Mouse (Mus musculus) kidney, postnatal 4 days (tissue): ENCODE measurements around the gene Cysrt1.
"Not testable (repeated sequence)": the region's sequence is repeated elsewhere in the genome, so short reads cannot be mapped to it uniquely, and the experiment has no call there.

Experiments used
- DNase-seq, 2 experiments: peaks; one replicate each; pipeline ENCODE4 v3.0.0; 2021; ENCODE audit warnings: mixed read lengths in 2 of 2

The Cysrt1 gene

DNA sequence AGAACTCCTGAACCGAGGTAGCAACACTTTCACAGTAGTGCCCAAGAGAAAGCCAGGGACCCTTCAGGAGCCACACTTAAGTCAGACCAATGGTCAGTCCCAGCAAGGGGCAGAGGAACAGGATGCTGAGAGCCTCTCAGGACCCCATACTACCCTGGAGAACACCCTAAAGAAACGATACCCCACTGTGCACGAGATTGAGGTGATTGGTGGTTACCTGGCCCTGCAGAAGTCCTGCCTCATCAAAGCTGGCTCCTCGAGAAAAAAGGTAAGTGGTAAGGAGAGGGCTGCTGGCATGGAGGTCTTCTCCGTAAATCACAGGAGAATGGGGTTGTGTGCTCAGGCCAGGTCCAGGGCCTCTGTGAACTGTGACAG is 22.0 kb upstream of the Cysrt1 start:
- DNase-seq = no peak

DNA sequence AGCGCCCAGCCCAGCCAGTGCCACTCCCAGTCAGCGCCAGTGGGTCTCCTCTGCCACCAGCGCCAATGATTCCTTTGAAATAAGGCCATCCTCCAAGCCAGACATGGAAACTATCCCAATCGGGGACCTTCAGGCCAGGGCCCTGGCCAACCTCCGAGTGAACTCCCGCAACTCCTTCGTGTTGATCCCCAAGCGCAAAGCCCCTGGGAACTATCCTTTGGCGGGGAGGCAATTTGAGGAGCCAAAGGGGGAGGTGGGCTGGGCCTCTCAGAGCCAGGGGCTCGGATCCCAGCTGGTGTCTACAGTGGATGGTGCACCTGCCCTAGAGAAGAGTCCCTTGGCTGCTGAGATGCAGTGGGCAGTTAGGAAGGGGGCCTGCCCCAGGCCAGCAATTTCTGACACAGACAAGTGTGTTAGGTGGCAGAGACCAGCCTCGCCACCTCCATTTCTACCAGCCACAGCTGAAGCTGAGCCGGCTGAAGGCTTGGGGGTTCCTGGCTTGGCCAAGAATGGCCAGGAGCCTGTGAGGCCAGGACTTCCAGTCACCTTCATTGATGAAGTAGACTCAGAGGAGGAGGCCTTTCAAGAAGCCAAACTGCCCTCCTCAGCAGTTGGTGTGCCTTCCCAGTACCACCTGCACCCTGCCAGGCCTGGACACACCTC is 21.5 kb upstream of the Cysrt1 start:
- DNase-seq = peak in 1 of 2 experiments; percentile 4

DNA sequence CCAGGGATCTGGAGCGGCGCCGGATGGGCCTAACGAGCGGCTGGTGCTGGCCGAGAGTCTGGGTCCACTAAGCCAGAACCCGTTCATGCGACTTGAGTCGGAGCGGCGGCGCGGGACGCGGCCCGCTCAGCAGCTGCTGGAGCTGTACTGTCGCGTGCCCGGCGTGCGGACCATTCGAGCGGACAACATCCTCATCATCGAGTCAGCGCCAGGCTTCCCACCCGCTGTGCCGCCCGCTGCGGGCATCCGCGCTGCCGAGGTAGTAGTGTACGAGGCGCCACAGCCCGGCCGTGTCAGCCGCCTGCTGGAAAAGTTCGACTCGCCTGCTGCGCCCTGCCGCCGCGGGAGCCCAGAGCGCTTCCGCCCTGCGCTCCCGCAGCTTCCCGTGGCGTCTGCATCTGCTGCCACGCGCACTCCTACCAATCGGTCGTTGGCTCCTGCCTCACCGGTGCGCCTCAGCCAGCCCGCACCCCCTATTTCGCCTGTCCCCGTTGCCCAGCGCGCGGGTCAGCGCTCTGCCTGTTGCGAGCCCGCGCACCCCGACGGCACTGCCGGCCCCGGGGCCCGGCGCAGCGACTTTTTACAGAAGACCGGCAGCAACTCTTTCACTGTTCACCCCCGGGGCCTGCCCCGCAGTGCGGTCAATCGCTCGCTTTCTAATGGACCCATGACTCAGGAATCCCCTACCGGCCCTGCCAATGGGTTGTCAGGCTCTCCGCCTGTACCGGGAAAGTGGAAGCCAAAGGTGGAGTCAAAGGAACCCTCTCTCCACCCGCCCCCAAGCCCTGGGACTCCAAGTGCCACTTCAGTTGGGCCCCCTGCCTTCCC is 20.8 kb upstream of the Cysrt1 start:
- DNase-seq = peak; percentile 55 to 71

DNA sequence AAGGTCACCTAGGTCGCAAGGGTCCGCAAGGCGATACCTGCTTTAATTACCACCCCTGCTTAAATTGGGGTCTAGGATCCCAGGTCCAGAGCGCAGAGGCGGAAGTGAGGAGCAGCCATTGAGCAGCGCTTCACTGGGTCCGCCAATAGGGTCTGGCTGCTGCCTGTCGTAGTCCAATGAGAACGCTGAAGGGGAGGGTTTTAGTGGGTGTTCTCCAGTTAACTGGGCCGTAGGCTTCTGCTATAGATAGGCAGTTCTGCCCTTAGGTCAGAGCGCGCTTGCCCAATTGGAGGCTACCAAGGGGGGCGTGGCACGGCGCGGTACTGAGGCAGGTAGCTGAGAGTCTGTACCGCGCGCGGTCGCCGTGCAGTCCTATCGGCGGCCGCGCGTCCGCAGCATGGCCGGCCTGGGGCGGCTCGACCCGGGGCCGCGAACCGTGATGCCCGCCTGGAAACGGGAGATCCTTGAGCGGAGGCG is 20.1 kb upstream of the Cysrt1 start, which contains the start of gene Tprn:
Gene Tprn, plus strand, starts transcription at position 328 of the 477 bp plus-strand sequence.
- peak; percentile 95 to 97 for DNase-seq

DNA sequence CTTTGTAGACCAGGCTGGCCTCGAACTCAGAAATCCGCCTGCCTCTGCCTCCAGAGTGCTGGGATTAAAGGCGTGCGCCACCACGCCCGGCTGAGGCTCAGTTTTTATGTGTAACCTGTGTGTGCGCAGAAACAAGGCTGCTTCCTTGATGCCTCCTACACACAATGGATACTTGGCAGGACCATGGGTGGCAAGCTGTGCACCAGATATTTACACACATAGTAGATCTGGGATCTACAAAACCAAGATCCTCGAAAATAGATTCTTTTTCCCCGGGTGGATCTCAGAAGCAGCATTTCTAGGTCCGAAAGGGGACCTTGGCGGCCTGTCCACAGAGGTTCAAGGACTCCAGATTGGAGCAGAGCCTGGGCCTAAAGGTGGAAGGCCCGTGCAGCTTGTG is 19.6 kb upstream of the Cysrt1 start:
- no peak for DNase-seq

DNA sequence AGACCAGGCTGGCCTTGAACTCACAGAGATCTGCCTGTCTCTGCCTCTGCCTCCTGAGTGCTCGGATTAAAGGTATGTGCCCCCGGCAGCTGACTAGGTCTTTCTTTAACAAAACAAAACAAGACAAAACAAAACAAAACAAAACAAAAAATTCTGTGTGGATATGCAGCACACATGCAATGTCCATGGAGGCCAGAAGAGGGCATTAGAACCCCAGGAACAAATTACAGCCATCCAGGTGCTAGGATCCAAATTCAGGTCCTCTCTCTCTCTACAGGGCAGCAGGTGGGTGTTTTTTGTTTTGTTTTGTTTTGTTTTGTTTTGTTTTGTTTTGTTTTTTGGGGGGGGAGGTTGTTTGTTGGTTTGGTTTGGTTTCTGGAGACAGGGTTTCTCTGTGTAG is 16.6 kb upstream of the Cysrt1 start:
- DNase-seq = peak in 1 of 2 experiments; percentile 24

DNA sequence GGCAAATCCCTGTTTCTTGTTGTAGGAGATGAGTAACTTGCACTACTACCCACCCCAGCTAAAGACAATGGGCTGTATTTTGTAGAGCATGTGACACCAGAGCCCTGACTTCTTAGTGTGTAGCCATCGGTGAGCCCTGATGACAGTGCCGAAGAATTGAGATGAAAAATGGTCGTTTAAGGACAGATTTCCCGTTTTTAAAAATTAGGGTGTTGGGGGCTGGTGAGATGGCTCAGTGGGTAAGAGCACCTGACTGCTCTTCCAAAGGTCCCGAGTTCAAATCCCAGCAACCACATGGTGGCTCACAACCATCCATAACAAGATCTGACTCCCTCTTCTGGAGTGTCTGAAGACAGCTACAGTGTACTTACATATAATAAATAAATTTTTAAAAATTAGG is 15.0 kb upstream of the Cysrt1 start:
- DNase-seq = not testable (repeated sequence)

DNA sequence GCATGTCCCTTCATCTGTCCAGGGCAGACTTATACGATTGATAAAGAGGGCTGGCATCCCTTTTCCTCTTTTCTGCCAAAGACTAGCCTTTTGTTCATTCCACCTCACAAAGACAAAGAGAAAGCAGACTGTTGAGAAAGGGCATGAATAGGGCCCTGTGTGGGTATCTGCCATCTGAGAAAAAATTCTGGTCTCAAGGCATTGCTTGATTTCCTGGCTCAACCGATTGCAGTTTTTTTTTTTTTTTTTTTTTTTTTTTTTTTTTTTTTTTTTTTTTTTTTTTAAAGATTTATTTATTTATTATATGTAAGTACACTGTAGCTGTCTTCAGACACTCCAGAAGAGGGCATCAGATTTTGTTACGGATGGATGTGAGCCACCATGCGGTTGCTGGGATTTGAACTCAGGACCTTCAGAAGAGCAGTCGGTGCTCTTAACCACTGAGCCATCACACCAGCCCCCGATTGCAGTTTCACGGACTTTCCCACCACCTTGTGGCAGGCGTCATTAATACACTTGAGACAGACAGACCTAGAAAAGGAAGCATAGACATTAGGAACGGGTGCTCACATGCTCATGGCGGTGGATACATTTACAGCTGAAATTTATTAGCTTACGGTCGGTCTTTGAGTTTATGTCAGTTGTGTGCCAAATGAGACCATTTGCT is 14.3 kb upstream of the Cysrt1 start:
- peak; percentile 72 to 79 for DNase-seq

DNA sequence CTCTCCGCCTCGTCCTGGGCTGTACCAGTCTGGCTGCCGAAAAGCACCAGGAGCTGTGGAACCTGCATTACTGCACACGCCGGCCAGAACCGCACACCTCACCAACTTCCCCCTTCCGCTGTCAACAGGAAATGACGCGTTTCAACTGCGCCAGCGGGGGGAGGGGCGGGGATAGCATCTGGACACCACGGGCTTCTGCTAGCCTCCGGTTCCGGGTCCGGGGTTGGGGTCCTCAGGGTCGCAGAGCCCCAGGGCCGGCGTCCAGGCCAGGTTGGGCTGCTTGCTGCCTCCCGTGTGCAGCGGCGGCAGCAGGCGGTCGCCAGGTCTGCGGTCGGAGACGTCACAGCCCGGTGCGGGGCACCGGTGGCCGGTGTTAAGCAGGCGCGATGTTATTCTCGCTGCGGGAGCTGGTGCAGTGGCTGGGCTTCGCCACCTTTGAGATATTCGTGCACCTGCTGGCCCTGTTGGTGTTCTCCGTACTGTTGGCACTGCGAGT is 13.1 kb upstream of the Cysrt1 start, which contains the start of gene Tmem203:
Gene Tmem203, plus strand, starts transcription at position 156 of the 496 bp plus-strand sequence.
- peak; percentile 94 for DNase-seq

DNA sequence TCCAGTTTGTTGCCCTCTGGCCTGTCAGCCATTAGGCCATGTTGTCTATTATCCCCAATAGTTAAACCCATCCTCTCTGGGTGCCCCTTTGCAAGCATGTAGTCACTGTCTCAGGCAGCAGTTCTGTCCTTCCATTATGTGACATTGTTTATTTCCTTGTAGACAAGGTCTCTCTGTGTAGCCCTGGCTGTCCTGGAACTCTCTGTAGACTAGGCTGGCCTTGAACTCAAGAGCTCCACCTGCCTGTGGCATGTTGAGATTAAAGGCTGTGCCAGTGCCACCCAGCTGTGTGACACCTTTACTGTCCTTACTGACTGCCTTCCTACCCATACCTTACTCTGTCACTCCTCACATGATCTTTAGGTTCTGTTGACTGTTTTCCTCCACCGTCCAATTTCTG is 10.1 kb upstream of the Cysrt1 start:
- DNase-seq = peak; percentile 40 to 50

DNA sequence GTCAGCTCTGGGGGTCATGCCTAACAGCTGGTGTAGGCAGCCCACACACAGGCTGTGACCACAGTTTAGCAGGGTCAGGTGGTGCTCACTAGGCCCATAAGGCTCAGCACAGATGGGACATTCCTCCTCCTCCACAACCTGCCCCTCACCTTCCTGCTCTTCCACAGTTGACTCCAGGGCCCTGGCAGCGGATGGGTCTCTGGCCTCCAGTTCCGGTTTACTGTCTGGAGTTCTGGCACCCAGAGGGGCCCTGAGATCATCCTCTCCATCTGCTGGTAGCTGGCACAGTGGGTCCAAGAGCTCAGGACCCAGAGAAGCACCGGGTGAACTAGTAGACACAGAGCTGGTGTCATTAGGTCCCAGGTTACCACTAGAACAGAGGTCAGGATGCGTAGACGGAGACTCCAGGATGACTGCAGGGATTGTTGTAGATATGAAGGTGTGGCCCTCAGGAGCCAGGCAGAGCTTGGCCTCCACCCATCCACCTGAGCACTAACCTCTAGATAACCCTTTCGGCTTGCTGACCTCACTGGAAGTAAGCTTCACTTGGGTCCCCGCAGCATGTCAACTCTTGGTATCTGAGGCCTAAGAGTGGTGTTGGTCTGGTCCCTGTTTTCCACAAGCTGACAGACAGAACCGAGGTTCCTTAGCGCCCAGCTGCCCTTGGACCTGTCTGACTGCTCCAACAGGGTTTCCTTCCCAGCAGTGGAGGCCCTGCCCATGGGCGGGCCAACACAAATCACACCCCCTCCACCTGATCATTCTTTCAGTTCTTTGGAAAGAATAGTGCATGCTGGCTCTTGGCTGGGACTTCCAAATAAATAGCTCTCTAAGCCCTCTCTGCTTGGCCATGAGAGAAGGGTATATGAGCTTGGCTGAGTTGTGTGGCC is 4.2 kb upstream of the Cysrt1 start, which contains the start of gene AL732309.1:
Gene AL732309.1, minus strand, starts transcription at position 681 of the 890 bp plus-strand sequence.
- no peak for DNase-seq

DNA sequence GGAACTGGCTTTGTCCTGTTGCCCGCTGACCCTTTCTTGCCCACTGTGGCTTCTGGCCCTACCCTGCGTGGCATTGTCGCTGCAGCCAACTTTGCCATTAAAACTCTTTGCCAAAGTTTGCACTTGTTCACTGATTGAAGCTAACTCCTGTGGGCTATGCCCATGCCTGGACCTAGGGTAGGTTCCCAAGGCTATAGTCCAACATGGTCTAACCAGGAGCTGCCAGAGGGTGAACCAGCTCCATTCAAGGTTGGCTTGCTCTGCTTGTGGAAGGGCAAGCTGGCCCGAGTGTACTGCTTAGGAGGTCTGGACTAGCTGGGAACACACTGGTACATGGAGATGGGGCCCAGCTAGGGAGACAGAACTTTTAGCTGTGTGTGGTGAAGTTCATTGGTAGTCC is 1.9 kb upstream of the Cysrt1 start:
- DNase-seq = no peak

DNA sequence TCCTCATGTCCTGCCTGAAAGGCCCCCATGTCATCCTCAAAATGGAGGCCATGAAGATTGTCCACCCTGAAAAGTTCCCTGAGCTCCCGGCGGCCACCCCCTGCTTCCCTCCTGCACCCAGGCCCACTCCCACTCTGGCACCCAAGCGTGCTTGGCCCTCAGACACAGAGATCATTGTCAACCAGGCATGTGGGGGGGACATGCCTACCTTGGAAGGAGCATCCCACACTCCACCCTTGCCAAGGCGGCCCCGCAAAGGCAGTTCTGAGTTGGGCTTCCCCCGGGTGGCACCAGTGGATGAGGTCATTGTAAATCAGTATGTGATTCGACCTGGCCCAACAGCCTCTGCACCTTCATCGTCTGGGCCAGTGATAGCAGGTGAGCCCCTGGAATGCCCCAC is 1.1 kb upstream of the Cysrt1 start:
- no peak for DNase-seq

DNA sequence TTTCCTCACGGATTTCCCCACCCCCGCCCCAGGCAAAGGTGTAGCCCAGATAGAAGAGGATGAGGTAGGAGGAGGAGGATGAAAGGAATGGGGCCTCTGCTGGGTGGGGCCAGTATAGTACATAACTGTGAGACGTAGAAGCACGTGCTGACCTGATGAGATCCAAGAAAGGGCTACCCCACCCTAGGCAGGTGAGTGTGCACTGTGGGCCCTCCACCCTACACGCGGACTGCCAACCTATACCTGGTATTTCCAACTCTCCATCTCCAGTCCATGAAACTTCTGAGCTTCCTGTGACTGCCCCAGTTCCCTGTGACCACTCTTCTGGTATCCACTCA is 845 bp downstream of the Cysrt1 start:
- DNase-seq = peak in 1 of 2 experiments; percentile 9

DNA sequence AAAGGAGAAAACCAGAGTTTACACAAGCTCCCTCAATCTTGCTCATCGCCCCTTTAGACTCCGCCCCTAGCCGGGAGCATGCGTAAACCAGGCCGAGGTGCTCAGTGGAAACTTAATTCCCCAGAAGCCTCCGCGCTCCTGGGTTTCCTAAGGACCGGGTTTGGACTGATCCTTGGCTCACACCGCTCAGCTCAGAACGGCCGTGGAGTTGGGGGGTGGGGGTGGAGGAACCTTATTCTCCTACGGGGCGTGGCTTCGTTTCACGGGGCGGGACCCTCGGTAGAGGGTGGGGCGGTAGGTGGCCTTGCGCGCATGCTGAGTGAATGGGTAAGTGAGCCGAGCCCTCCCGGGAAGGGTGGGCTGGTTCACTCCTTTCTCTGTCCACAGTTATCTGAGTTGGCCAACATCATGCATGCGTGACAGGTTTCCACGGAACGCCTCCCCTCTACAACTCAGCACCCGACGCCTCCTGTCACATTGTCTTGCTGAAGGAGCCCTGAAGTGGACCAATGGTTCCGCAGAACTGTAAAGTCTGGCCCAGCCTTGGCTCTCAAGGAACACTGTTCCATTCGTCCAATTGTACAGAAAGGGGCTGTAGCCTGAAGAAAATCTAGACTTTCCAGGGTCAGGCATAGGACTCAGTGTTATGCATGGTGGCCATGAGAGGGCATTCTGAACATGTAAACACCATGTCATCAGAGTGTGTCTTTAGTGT is 1.4 kb downstream of the Cysrt1 start:
- peak; percentile 84 to 89 for DNase-seq

DNA sequence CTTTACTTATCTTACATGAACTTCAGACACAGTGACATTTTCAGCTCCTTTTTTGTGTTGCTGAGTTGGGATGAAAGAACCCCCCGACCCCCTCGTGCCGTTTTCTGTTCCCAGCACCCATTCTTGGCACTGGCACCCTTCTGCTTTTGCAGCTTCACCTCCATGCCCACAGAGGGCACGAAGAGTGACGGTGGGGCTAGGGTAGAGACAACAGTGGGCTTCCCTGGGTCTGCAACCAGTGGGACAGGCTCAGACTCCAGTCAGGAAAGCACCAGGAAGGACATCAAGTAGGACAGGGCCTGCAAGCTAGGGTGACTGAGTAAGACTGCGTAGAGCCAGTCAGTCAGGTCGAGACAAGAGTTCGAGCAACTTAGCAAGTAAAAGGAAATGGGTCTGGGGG is 1.9 kb downstream of the Cysrt1 start:
- DNase-seq = peak in 1 of 2 experiments; percentile 2

DNA sequence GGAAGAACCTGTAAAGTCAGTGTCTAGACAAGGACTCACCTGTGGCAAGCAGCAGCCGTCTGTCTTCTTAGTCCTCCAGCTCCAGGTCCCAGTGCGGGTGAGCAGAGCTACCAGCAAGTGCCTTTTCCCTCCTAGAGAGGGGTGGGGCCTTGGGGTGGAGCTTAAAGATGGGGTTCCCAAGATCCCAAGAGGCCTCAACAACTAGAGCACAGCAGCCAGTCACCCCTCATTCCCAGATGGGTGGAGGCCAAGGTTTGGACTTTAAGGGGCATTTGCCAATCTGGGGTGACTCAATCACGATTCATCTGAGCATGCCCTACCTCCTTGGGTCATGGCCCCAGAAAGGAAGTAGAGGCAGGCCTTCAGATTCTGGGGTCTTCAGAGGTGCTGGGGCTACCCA is 2.5 kb downstream of the Cysrt1 start:
- DNase-seq = peak in 1 of 2 experiments; percentile 3

DNA sequence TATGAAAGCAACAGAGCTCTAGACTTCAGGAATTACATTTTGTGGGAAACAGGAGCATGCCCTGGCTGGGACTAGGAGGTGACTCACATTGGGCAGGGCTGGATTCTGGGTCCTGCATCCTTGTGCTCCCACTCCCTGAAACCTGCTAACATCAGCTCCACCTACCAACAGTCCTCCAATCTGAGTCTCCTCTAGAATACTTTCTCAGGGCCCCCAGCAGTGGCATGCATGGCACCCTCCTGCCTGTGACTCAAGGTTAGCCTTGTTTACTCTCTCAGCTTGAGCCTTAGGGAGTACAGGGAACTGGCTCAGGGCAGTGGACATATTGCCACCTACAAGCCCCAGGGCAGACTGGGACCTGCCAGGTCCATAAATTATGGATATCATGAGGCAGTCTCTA is 4.1 kb downstream of the Cysrt1 start:
- peak in 1 of 2 experiments; percentile 4 for DNase-seq

DNA sequence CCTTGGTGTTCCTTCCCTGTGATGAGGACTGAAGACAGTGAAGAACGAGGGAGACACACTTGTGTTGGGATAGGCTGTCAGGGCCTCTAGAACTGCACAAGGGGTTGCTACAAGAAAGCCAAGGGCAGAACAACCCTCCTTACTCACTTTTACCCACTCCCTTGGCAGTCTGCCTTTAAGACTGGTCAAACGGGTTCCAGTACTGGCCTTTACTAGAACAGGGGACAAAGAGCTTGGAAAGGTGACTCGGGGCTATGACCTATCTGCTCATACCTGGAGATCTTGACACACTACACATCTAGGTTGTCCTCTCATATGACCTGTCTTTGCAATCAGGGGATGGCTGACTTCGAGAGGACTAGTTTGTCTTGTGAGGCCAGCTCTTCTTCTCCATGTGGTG is 4.7 kb downstream of the Cysrt1 start:
- peak in 1 of 2 experiments; percentile 35 for DNase-seq

DNA sequence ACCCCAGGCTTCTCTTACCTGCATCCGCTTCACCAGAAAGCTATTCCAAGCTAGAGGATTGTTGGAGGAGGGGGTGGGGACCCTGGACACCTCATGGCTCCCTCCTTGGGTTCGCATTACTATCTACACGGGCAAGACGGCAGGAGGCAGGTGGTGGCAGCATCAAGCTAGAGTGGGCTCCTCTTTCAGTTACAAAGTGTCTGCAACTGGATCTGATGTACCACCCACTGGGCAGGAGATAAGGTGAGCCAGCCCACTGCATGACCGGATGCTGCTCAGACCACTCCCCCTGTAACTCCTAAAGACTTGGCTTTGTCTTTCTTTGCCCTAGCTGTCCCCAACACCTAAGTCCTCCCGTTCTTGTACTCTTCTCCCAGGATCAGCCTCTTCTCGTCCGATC is 5.6 kb downstream of the Cysrt1 start, which contains the start of gene Rnf224:
Gene Rnf224, minus strand, starts transcription at position 174 of the 400 bp plus-strand sequence.
- DNase-seq = peak in 1 of 2 experiments; percentile 7

DNA sequence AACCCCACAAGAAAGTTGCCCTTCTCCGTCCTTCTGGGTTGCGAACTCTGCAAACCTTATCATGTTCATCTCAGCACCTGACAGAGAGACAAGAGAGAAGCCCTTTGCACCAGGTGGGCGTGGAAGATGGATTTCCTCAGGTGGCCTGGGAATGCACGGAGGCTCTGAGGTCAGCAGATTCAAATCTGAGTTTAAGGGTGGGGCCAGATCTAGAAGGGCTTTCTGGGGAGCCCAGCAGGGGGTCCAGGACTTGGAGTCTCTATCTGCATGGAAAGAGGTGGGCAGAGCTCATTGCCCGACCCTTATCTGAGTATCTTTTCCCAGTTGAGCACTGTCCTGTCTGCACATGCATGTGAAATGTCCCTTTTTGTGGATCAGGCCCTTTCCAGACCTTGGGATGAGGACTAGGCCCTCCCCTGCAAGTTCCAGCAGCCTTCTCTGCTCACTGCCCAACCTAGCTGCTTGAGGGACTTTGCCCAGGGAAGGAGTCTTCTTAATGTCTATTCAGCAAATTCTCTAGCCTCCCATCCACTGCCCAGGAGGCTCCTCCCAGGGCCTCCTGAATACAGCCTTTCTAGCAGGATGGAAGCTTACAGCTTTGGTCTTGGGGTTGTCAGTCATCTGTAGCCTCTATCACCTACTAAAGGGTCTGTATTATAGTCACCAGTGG is 7.6 kb downstream of the Cysrt1 start:
- DNase-seq = peak in 1 of 2 experiments; percentile 46
